Mouse (Mus musculus): Measurements from ENCODE around the gene Cygb. TPM values are rescaled to one million over a fixed set of nuclear protein-coding genes. Genes with fewer than 3 reads are reported as not detected.
A peak's percentile ranks its signal among the peaks of the same experiment; 100 is the strongest.
"Not testable (repeated sequence)": the region's sequence is repeated elsewhere in the genome, so short reads cannot be mapped to it uniquely, and the experiment has no call there.

Cygb gene
- total and polyA plus RNA-seq, 3 experiments: 2.2 to 8.7 TPM; not detected in 1

- H3K9ac ChIP-seq (ENCODE audit: control insufficient read depth, low read depth, low read length, poor library complexity, severe bottlenecking); H3K27me3 ChIP-seq (ENCODE audit: control insufficient read depth in 1 of 2, insufficient read depth in 2 of 2, low read length in 2 of 2); H3K79me2 ChIP-seq (ENCODE audit: control insufficient read depth, insufficient read depth, low read length, poor library complexity); H3K4me1 ChIP-seq (ENCODE audit: control insufficient read depth in 1 of 2, insufficient read depth in 2 of 2, low read length in 2 of 2); H3K36me3 ChIP-seq (ENCODE audit: control insufficient read depth in 1 of 2, insufficient read depth in 2 of 2, low read length in 2 of 2); H3K4me3 ChIP-seq (ENCODE audit: control insufficient read depth in 1 of 2, insufficient read depth in 1 of 2, low read depth in 2 of 2, low read length in 2 of 2); H3K27ac ChIP-seq (ENCODE audit: control insufficient read depth, low read depth, low read length); H3K9me3 ChIP-seq (replicated peaks; ENCODE audit: insufficient read depth, low read length): not testable (repeated sequence)
- peak; percentile 69 for DNase-seq (ENCODE audit: low read depth, low spot score)
- 0 out of 2 replicates have a peak, but pooled peaks have one; percentile 24 for TF ChIP-seq MAZ (IDR thresholded peaks at IDR 0.05; ENCODE audit: low read depth, low read length)
- peak; percentile 95 for TF ChIP-seq TBP (IDR thresholded peaks at IDR 0.05; ENCODE audit: low read depth, low read length)
- TF ChIP-seq ZNF384 (IDR thresholded peaks at IDR 0.05; ENCODE audit: low read depth, low read length): peak; percentile 75
- peak; percentile 42 for TF ChIP-seq ZC3H11A (IDR thresholded peaks at IDR 0.05; ENCODE audit: low read depth, low read length)
- peak; percentile 69 for TF ChIP-seq SMC3 (IDR thresholded peaks at IDR 0.05; ENCODE audit: low read depth, low read length)
- TF ChIP-seq RAD21 (IDR thresholded peaks at IDR 0.05; ENCODE audit: low read depth, low read length): peak; percentile 34
- peak; percentile 19 to 65 (median 46); a peak in 5 of 6 replicates for TF ChIP-seq CTCF (IDR thresholded peaks at IDR 0.05 in 2 of 3, conservative IDR thresholded peaks at IDR 0.05 in 1 of 3; ENCODE audit: control insufficient read depth in 1 of 3, insufficient read depth in 1 of 3, low read depth in 2 of 3, low read length in 3 of 3, poor library complexity in 1 of 3, severe bottlenecking in 1 of 3)
Measured at GRCm38 (mm10) chr11:116636607-116637006, 17.5 kb downstream of the Cygb start.

GRCm38 (mm10) chr11:116632962-116633361, 21.2 kb downstream of the Cygb start:
- Histone ChIP-seq H3K36me3 (ENCODE audit: control insufficient read depth in 1 of 2, insufficient read depth in 2 of 2, low read length in 2 of 2) (no peaks in the 10 kb centered on the region), H3K27ac (ENCODE audit: control insufficient read depth, low read depth, low read length) (no peak overlapping the region), H3K4me1 (ENCODE audit: control insufficient read depth in 1 of 2, insufficient read depth in 2 of 2, low read length in 2 of 2) (peaks cover 0 to 8% of the 10 kb centered on the region in 2 experiments; a peak in 1 of 4 replicates), H3K9ac (ENCODE audit: control insufficient read depth, low read depth, low read length, poor library complexity, severe bottlenecking) (no peak overlapping the region), H3K79me2 (ENCODE audit: control insufficient read depth, insufficient read depth, low read length, poor library complexity) (no peaks in the 10 kb centered on the region), H3K9me3 (replicated peaks; ENCODE audit: insufficient read depth, low read length) (no peaks in the 10 kb centered on the region), H3K27me3 (ENCODE audit: control insufficient read depth in 1 of 2, insufficient read depth in 2 of 2, low read length in 2 of 2) (no peaks in the 10 kb centered on the region; a peak in 1 of 4 replicates), H3K4me3 (ENCODE audit: control insufficient read depth in 1 of 2, insufficient read depth in 1 of 2, low read depth in 2 of 2, low read length in 2 of 2) (no peak overlapping the region)
- no peak for DNase-seq (ENCODE audit: low read depth, low spot score)
- no peak for TF ChIP-seq USF1 (IDR thresholded peaks at IDR 0.05; ENCODE audit: low read depth, low read length)
- no peak for TF ChIP-seq GATA1 (IDR thresholded peaks at IDR 0.05; ENCODE audit: low read depth, low read length)
- TF ChIP-seq NRF1 (IDR thresholded peaks at IDR 0.05; ENCODE audit: insufficient read depth, low read depth, low read length, poor library complexity, severe bottlenecking): no peak
- no peak for TF ChIP-seq POLR2A (IDR thresholded peaks at IDR 0.05; ENCODE audit: control insufficient read depth in 1 of 2, insufficient read depth in 1 of 2, low read depth in 1 of 2, low read length in 2 of 2, poor library complexity in 1 of 2)

- H3K9ac ChIP-seq (ENCODE audit: control insufficient read depth, low read depth, low read length, poor library complexity, severe bottlenecking): no peak overlapping the region
- H3K9me3 ChIP-seq (replicated peaks; ENCODE audit: insufficient read depth, low read length): no peaks in the 10 kb centered on the region
- H3K27me3 ChIP-seq (ENCODE audit: control insufficient read depth in 1 of 2, insufficient read depth in 2 of 2, low read length in 2 of 2): no peaks in the 10 kb centered on the region; a peak in 1 of 4 replicates
- peaks cover 0 to 3% of the 10 kb centered on the region in 2 experiments; a peak in 1 of 4 replicates for H3K36me3 ChIP-seq (ENCODE audit: control insufficient read depth in 1 of 2, insufficient read depth in 2 of 2, low read length in 2 of 2)
- H3K79me2 ChIP-seq (ENCODE audit: control insufficient read depth, insufficient read depth, low read length, poor library complexity): no peaks in the 10 kb centered on the region
- no peak overlapping the region for H3K27ac ChIP-seq (ENCODE audit: control insufficient read depth, low read depth, low read length)
- H3K4me1 ChIP-seq (ENCODE audit: control insufficient read depth in 1 of 2, insufficient read depth in 2 of 2, low read length in 2 of 2): peaks cover 9 to 16% of the 10 kb centered on the region in 2 experiments
- TF ChIP-seq UBTF (IDR thresholded peaks at IDR 0.05; ENCODE audit: borderline replicate concordance, insufficient read depth, low read depth, low read length) (no peak), BHLHE40 (IDR thresholded peaks at IDR 0.05; ENCODE audit: borderline replicate concordance, low read depth, low read length) (no peak), ZMIZ1 (IDR thresholded peaks at IDR 0.05; ENCODE audit: low read depth, low read length) (no peak), CHD1 (IDR thresholded peaks at IDR 0.05; ENCODE audit: low read depth, low read length) (no peak), MAZ (IDR thresholded peaks at IDR 0.05; ENCODE audit: low read depth, low read length) (no peak), GABPA (IDR thresholded peaks at IDR 0.05; ENCODE audit: low read depth, low read length) (no peak), ZKSCAN1 (IDR thresholded peaks at IDR 0.05; ENCODE audit: low read depth, low read length) (no peak)
- no peak overlapping the region for H3K4me3 ChIP-seq (ENCODE audit: control insufficient read depth in 1 of 2, insufficient read depth in 1 of 2, low read depth in 2 of 2, low read length in 2 of 2)
- DNase-seq (ENCODE audit: low read depth, low spot score): no peak
Measured at GRCm38 (mm10) chr11:116630171-116630965, 23.7 kb downstream of the Cygb start.
